ENCODE assay signal across 16 mouse cellular contexts in genomic region chr13:43077485-43077884, GRCm38 (mm10).
A peak's percentile ranks its signal among the peaks of the same experiment; 100 is the strongest.
DNase-seq lines count a peak whose midpoint lies in the region; ATAC-seq and TF ChIP-seq lines count a peak whose summit lies in the region.
"Had no signal": no experiment of that assay in that cellular context is flagged by ENCODE, and none has a peak within 500 bp of the region (broad histone marks: within the 10 kb centered on the region; RNA-seq: fewer than 3 reads in every experiment).

No protein-coding gene starts in this region.

- no peaks in the 10 kb centered on the region for H3K36me3 ChIP-seq in forebrain, embryonic 16.5 days (ENCODE audit: control insufficient read depth, insufficient read depth)
- peaks cover 6% of the 10 kb centered on the region; the same call in 1 of the 2 replicates for H3K36me3 ChIP-seq in forebrain, embryonic 15.5 days
- H3K36me3 ChIP-seq: embryonic facial prominence, embryonic 10.5 days; heart, embryonic 13.5 days had no signal

- DNase-seq in layer of hippocampus, adult 11-12 months (ENCODE audit: low spot score), result peak; percentile 37
- DNase-seq in layer of hippocampus, postnatal 36 days, result no peak
- peak; percentile 33 for DNase-seq in brain, embryonic 14.5 days (ENCODE audit: low read depth)
- DNase-seq in adrenal gland, postnatal 25 days, result no peak
- DNase-seq: adrenal gland, adult 8-10 months; cerebellum, adult 8-10 months; gastrocnemius, postnatal 14 days; heart, postnatal 36 days; kidney, adult 2 months had no signal

- WGBS in forebrain, embryonic 16.5 days, result 74% methylated on average over 9 of the region's 9 CpGs
- 71% methylated on average over 9 of the region's 9 CpGs for WGBS in forebrain, embryonic 15.5 days
- WGBS in olfactory bulb, adult 2 months, result 89% methylated on average over 9 of the region's 9 CpGs

- H3K9me3 ChIP-seq in forebrain, embryonic 16.5 days (ENCODE audit: control insufficient read depth, low read length), result no peaks in the 10 kb centered on the region
- no peaks in the 10 kb centered on the region for H3K9me3 ChIP-seq in forebrain, embryonic 15.5 days
- H3K9me3 ChIP-seq: embryonic facial prominence, embryonic 10.5 days; hindbrain, embryonic 15.5 days had no signal

- H3K9ac ChIP-seq in forebrain, embryonic 16.5 days (replicated peaks; ENCODE audit: low read depth, low read length), result no peak overlapping the region
- H3K9ac ChIP-seq in forebrain, embryonic 15.5 days (replicated peaks), result no peak overlapping the region
- H3K9ac ChIP-seq: heart, embryonic 13.5 days; hindbrain, embryonic 15.5 days had no signal

- no peak overlapping the region for H3K4me2 ChIP-seq in forebrain, embryonic 16.5 days (ENCODE audit: low read length)
- no peak overlapping the region for H3K4me2 ChIP-seq in forebrain, embryonic 15.5 days (replicated peaks)
- H3K4me2 ChIP-seq: heart, embryonic 13.5 days; hindbrain, embryonic 15.5 days had no signal

- no peak overlapping the region for H3K27ac ChIP-seq in forebrain, embryonic 16.5 days (ENCODE audit: low read length)
- no peak overlapping the region for H3K27ac ChIP-seq in forebrain, embryonic 15.5 days (replicated peaks)
- 0 out of 2 replicates have a peak overlapping the region, but pooled peaks have one; percentile 2 for H3K27ac ChIP-seq in olfactory bulb, adult 2 months (ENCODE audit: insufficient read depth, low read depth, low read length)
- H3K27ac ChIP-seq: embryonic facial prominence, embryonic 10.5 days; heart, embryonic 13.5 days; hindbrain, embryonic 15.5 days had no signal

- no peaks in the 10 kb centered on the region for H3K27me3 ChIP-seq in forebrain, embryonic 16.5 days (replicated peaks; ENCODE audit: control insufficient read depth, insufficient read depth, low read length)
- H3K27me3 ChIP-seq in forebrain, embryonic 15.5 days, result no peaks in the 10 kb centered on the region
- H3K27me3 ChIP-seq: heart, embryonic 13.5 days; hindbrain, embryonic 15.5 days had no signal

- peak; percentile 33; the same call in 1 of the 2 replicates for ATAC-seq in forebrain, embryonic 16.5 days
- ATAC-seq in forebrain, embryonic 15.5 days (replicated peaks), result no peak
- ATAC-seq: intestine, embryonic 16.5 days had no signal

- TF ChIP-seq POLR2A in brain, embryonic 14.5 days (IDR thresholded peaks at IDR 0.05; ENCODE audit: borderline replicate concordance, extremely low read depth, insufficient read depth, insufficient read length, poor library complexity, severe bottlenecking), result no peak
- no peak for TF ChIP-seq POLR2A in olfactory bulb, adult 2 months (IDR thresholded peaks at IDR 0.05; ENCODE audit: insufficient read depth, low read depth, low read length)

- no peak overlapping the region for H3K4me3 ChIP-seq in forebrain, embryonic 16.5 days (replicated peaks; ENCODE audit: low read length)
- H3K4me3 ChIP-seq in forebrain, embryonic 15.5 days, result no peak overlapping the region
- H3K4me3 ChIP-seq in olfactory bulb, adult 2 months (ENCODE audit: insufficient read depth, low read depth, low read length), result no peak overlapping the region
- H3K4me3 ChIP-seq: embryonic facial prominence, embryonic 10.5 days; heart, embryonic 13.5 days; hindbrain, embryonic 15.5 days had no signal

- no peaks in the 10 kb centered on the region for H3K4me1 ChIP-seq in forebrain, embryonic 16.5 days (replicated peaks; ENCODE audit: control insufficient read depth, insufficient read depth, low read length)
- H3K4me1 ChIP-seq in forebrain, embryonic 15.5 days, result no peaks in the 10 kb centered on the region
- H3K4me1 ChIP-seq in olfactory bulb, adult 2 months (ENCODE audit: control insufficient read depth, insufficient read depth, low read length), result peaks cover 6% of the 10 kb centered on the region
- H3K4me1 ChIP-seq: hindbrain, embryonic 15.5 days had no signal

- no peak for TF ChIP-seq CTCF in brain, embryonic 14.5 days (IDR thresholded peaks at IDR 0.05; ENCODE audit: borderline replicate concordance, extremely low read depth, insufficient read depth, insufficient read length)
- TF ChIP-seq CTCF in olfactory bulb, adult 2 months (IDR thresholded peaks at IDR 0.05; ENCODE audit: insufficient read depth, low read depth, low read length), result no peak

Comparison
In these comparisons a context has a peak if more than half of its experiments do, and no peak if none do; other contexts are left out.
1. DNase-seq: peak in layer of hippocampus, adult 11-12 months (single experiment) and brain, embryonic 14.5 days (single experiment); none in layer of hippocampus, postnatal 36 days (0 of 2) and adrenal gland, postnatal 25 days (single experiment).